Mouse (Mus musculus) hindbrain, embryonic 11.5 days (tissue): ENCODE measurements at regions not wholly inside any gene's neighbourhood (a gene's known extent, or its start where the extent isn't known, plus 50 kb on each side); places are given as distances from the start of the nearest gene placed in this dataset.
"Not testable (repeated sequence)": the region's sequence is repeated elsewhere in the genome, so short reads cannot be mapped to it uniquely, and the experiment has no call there.

Experiments used
- ATAC-seq: fragments of 200-750 bp; cut with Nextera tagmentation; 2 replicates; pipeline ENCODE4 v1.8.0; 2017; ENCODE audit warnings: mild to moderate bottlenecking, moderate TSS enrichment, moderate library complexity; ENCODE audit not compliant: low FRiP score
- DNase-seq: peaks from one replicate; pipeline ENCODE4 v3.0.0-alpha.2; 2015; ENCODE audit warnings: low spot score
- H3K27ac ChIP-seq: fragments of 300-500 bp; sonication (generic); 2 replicates; pipeline ENCODE4 v1.5.1; 2014; ENCODE audit warnings: mild to moderate bottlenecking, low read depth, low read length
- H3K27me3 ChIP-seq: fragments of 300-500 bp; sonication (generic); 2 replicates; pipeline ENCODE4 v1.6.1; 2014; ENCODE audit warnings: mild to moderate bottlenecking, low read length, moderate library complexity, mixed read lengths; ENCODE audit not compliant: control insufficient read depth, insufficient read depth
- H3K36me3 ChIP-seq: fragments of 300-500 bp; sonication (generic); 2 replicates; pipeline ENCODE4 v1.6.1; 2014; ENCODE audit warnings: mild to moderate bottlenecking, low read length, moderate library complexity, mixed read lengths; ENCODE audit not compliant: control insufficient read depth, insufficient read depth
- H3K4me1 ChIP-seq: fragments of 300-500 bp; sonication (generic); replicated peaks from 2 replicates; pipeline ENCODE4 v1.6.1; 2014; ENCODE audit warnings: low read length, mixed read lengths; ENCODE audit not compliant: control insufficient read depth, insufficient read depth
- H3K4me2 ChIP-seq: fragments of 300-500 bp; sonication (generic); replicated peaks from 2 replicates; pipeline ENCODE4 v1.6.1; 2014; ENCODE audit warnings: mild to moderate bottlenecking, low read depth, low read length
- H3K4me3 ChIP-seq: fragments of 300-500 bp; sonication (generic); 2 replicates; pipeline ENCODE4 v1.5.1; 2014; ENCODE audit warnings: low read depth, low read length
- H3K9ac ChIP-seq: fragments of 300-500 bp; sonication (generic); 2 replicates; pipeline ENCODE4 v1.6.1; 2014; ENCODE audit warnings: low read depth, low read length
- H3K9me3 ChIP-seq: fragments of 300-500 bp; sonication (generic); 2 replicates; pipeline ENCODE4 v1.6.1; 2016; ENCODE audit warnings: low read length; ENCODE audit not compliant: control insufficient read depth
- WGBS: fragments of 180-500 bp; shearing (Covaris S2); extraction: QIAGEN DNeasy Blood & Tissue Kit; methylation state at CpG from one replicate; pipeline ENCODE4 v1.1.7; 2014; 5-methylcytosine and 5-hydroxymethylcytosine counted together

DNA sequence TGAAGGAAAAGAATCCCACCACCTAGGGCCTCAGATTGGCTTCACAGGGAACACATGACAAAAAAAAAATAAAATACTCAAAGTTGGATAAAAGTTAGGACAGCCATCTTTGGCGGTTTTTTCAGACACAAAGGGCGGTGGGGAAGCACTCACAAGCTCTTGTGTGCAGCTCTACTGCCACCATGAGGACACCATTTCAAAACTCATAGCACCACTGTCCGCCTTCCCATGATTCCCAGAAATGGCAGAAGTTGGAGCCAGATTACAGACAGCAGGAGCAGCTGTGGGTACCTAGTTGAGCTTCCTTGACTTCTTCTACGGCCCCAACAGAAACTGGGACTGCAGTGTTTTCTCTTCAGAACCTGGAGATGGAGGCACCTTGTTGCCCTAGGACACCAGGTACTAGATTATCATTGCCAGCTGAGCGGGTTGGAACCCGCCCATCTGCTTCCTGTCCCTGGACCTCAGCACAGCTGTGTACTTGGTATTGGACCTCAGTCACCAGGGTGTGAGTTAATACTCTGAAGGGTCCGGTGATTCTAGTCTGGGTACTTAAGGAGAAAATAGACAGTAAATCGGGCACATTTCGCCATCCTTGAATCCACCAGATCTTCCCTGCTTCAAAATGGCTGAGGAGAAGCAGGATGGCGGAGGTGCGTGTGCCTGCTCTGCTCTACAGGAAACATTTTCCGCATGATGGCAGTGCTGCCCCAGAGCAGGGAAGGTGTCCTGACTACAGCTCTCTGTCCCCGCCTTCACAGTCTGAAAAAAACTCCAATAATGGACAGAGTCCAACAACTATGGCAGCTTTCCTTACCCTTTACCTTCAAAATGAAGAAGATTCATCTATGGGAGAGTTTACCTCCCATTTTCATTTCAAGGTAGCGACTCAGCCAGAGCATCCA, 144.1 kb upstream of the Olfr1324 start:
- H3K36me3 ChIP-seq, H3K4me2 ChIP-seq, ATAC-seq, H3K4me1 ChIP-seq, H3K9me3 ChIP-seq, H3K27me3 ChIP-seq, H3K4me3 ChIP-seq, H3K27ac ChIP-seq, H3K9ac ChIP-seq: not testable (repeated sequence)
- peak; percentile 67 for DNase-seq
- 73% methylated on average over 13 of the region's 14 CpGs for WGBS

DNA sequence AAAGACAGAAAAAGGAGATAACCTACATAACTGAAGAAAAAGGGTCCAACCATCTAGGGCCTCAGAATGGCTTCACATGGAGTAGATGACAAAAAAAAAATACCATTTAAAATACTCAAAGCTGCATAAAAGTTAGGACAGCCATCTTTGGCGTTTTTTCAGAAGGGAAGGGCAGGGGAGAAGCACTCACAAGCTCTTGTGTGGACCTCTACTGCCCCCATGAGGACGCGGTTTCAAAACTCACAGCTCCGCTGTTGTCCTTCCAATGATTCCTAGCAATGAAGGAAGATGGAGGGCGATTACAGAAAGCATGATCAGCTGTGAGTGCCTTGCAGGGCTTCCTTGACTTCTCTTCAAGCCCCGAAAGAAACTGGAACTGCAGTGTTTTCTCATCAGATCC, 140.8 kb upstream of the Olfr1324 start:
- Histone ChIP-seq H3K9me3 (no peaks in the 10 kb centered on the region), H3K36me3 (0 out of 2 replicates have a peak, but pooled peaks cover 2% of the 10 kb centered on the region), H3K4me1 (no peaks in the 10 kb centered on the region), H3K27ac (no peak overlapping the region), H3K4me3 (no peak overlapping the region), H3K27me3 (no peaks in the 10 kb centered on the region), H3K9ac (no peak overlapping the region), H3K4me2 (no peak overlapping the region)
- DNase-seq (peak; percentile 53), ATAC-seq (no peak)
- 72% methylated on average over 6 of the region's 6 CpGs for WGBS

DNA sequence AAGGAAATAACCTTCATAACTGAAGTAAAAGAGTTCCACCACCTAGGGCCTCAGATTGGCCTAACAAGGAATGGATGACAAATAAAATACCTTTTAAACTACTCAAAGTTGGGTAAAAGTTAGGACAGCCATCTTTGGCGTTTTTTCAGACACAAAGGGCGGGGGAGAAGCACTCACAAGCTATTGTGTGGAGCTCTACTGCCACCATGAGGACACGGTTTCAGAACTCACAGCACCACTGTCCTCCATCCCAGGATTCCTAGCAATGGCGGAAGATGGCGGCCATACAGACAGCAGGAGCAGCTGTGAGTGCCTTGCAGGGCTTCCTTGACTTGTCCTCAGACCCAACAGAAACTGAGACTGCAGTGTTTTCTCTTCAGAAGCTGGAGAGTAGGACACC, 138.0 kb upstream of the Olfr1324 start:
- DNase-seq: peak; percentile 68
- Histone ChIP-seq H3K9me3 (no peaks in the 10 kb centered on the region), H3K4me1 (no peaks in the 10 kb centered on the region), H3K27me3 (no peaks in the 10 kb centered on the region), H3K27ac (no peak overlapping the region), H3K9ac (no peak overlapping the region), H3K4me3 (no peak overlapping the region), H3K4me2 (no peak overlapping the region), H3K36me3 (0 out of 2 replicates have a peak, but pooled peaks cover 2% of the 10 kb centered on the region)
- no peak for ATAC-seq
- 66% methylated on average over 5 of the region's 5 CpGs for WGBS

DNA sequence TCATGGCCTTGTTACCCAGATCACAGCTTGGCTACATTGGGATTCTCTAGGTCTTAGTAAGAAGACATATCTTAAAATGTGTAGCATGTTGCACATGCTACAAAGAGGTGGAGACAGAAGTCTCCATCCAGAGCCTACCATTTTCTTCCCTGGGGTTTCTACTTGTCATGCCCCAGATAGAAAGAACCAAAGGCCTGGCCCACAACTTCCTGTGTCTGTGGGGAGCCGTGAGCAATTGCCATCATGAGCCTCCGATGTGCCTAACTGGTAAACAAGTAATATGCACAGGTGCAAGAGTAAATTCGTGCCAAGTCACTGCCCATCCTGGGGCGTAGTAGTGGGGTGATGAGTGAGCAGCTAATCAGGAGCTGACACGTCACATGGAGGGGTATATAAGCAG, 136.7 kb upstream of the Olfr1324 start:
- ATAC-seq, H3K9ac ChIP-seq, H3K27me3 ChIP-seq, H3K36me3 ChIP-seq, H3K9me3 ChIP-seq, H3K27ac ChIP-seq, H3K4me3 ChIP-seq, DNase-seq, H3K4me2 ChIP-seq, H3K4me1 ChIP-seq: not testable (repeated sequence)
- WGBS: 93% methylated on average over 5 of the region's 5 CpGs

DNA sequence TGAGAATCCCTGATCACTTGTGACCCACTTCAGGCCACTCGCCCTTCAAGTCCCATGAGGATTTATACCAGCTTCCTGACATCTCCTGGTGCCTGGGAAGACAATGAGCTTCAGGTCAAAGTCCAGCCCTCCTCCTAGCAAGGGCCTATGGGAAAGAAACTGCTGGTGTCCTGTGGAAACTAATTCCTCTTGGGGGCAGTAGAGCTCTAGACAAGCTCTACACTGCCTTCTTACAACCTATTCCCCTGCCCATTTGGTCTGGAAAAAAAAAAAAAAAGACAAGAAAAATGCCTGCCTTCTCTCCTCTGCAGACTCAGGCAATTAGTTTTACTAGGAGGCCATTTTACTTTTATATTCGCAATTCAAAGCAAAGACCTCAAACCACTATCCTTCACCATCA, 132.6 kb upstream of the Olfr1324 start:
- no peak for ATAC-seq
- WGBS: 62% methylated on average over 2 of the region's 2 CpGs
- H3K27me3 ChIP-seq: no peaks in the 10 kb centered on the region

DNA sequence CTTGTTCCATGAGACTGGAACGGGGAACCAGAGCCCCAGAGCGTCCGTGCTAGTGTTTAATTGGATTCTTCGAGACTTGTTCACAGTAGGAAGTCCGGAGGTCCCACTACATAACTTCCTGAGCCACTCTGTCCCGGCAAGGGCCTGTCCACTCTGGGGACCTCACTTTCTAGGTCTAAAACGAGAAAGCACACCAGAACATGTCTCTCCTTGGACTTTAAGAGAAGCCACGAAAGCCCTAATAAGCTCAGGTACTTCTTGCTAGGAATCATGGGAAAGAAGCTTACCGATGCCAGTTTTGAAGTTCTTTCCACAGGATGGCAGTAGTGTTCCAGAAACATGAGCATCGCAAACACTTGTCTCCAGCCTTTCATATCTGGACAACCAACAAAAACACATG, 122.0 kb upstream of the Olfr1324 start:
- H3K27ac ChIP-seq: no peak overlapping the region
- H3K9me3 ChIP-seq: no peaks in the 10 kb centered on the region
- H3K27me3 ChIP-seq: no peaks in the 10 kb centered on the region
- DNase-seq (peak; percentile 41), ATAC-seq (no peak)
- WGBS: 54% methylated on average over 10 of the region's 10 CpGs
- no peak overlapping the region for H3K9ac ChIP-seq
- H3K4me1 ChIP-seq: no peaks in the 10 kb centered on the region
- H3K36me3 ChIP-seq: no peaks in the 10 kb centered on the region
- H3K4me3 ChIP-seq: peak overlapping the region; percentile 21; the same call in 1 of the 2 replicates
- H3K4me2 ChIP-seq: peak overlapping the region; percentile 18; the same call in 1 of the 2 replicates

More for the DNA sequence above, 132.6 kb upstream of the Olfr1324 start:
- peak; percentile 27 for DNase-seq
- Histone ChIP-seq H3K36me3 (no peaks in the 10 kb centered on the region), H3K4me2 (no peak overlapping the region), H3K9me3 (no peaks in the 10 kb centered on the region), H3K27ac (no peak overlapping the region), H3K9ac (no peak overlapping the region), H3K4me3 (no peak overlapping the region), H3K4me1 (no peaks in the 10 kb centered on the region)

DNA sequence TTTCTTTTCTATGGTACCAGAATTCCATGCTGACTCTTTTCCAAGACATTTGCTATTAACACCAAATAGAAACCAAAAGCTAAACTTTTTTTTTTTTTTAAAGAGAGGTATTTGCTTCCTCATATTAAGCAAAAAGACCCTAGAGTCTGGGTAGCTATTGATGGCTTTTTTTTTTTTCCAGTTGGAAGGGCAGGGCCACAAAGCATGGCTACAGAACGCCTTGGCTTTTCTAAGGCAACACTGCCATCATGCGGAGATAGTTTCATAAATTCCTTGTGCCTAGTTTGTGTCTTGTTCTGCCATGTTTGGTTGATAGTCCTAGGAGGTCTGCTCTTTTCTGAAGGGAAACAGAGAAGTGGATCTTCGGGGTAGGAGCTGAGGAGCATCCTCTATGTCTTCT, 121.4 kb upstream of the Olfr1324 start:
- no peak for ATAC-seq

DNA sequence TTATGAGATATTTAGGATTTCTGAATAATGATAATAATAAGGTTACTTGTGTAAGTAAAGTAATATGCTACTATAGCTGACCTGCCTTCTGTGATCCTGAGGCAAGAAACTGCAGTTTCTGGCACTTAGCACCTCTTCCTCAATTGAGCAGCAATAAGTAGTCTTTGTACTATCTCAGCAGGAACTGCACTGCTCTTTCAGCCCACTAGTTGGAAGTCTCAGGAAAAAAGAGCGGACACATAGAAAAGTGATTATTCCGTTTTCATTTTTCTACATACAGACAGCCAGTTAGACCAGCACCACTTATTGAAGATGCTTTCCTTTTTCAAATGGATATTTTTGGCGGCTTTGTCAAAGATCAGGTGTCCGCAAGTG, 109.5 kb upstream of the Olfr1324 start:
- ATAC-seq, DNase-seq, H3K9ac ChIP-seq, H3K27ac ChIP-seq, H3K9me3 ChIP-seq, H3K36me3 ChIP-seq, H3K4me2 ChIP-seq, H3K27me3 ChIP-seq, H3K4me1 ChIP-seq: not testable (repeated sequence)
- H3K4me3 ChIP-seq: peak overlapping the region; percentile 28; the same call in 1 of the 2 replicates
- 61% methylated on average over 4 of the region's 4 CpGs for WGBS

More for the DNA sequence above, 121.4 kb upstream of the Olfr1324 start:
- H3K4me2 ChIP-seq: no peak overlapping the region
- no peaks in the 10 kb centered on the region for H3K36me3 ChIP-seq
- DNase-seq: peak; percentile 56
- H3K9me3 ChIP-seq: no peaks in the 10 kb centered on the region
- H3K27ac ChIP-seq: no peak overlapping the region
- WGBS: 49% methylated on average over 3 of the region's 3 CpGs
- no peak overlapping the region for H3K9ac ChIP-seq
- H3K4me1 ChIP-seq: no peaks in the 10 kb centered on the region
- H3K4me3 ChIP-seq: peak overlapping the region; percentile 21; the same call in 1 of the 2 replicates
- H3K27me3 ChIP-seq: no peaks in the 10 kb centered on the region
